Mouse (Mus musculus): ENCODE data around the gene Ccdc60. TPM values are rescaled to one million over a fixed set of nuclear protein-coding genes. Genes with fewer than 3 reads are reported as not detected.

The Ccdc60 gene
- polyA plus RNA-seq, 1 experiment from 2014 or later, result 2.7 TPM

DNA sequence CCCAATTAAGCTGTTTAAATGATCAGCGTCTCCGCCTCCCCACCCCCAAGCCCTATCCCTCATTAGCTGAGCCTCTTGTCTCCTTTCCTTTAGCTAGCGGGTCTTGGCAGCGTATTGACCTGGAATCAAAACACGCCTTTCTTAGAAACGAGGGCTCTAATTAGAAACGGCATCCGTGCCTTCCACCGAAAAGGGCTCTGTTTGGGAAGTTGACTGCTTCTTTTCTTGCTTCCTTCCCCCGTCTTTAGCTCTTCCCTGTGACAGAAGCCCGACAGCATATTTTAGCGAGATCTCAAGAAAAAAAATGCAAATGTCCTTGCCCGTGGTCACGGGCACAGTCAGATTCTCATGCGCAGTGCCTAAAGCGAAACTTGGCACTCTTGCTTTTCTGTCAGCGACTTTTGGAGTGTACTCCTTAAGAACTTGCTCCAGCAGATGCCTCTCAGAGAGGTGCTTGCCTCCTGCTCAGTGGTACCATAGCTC is 10.3 kb downstream of the Ccdc60 start:
- ATAC-seq (ENCODE audit: insufficient read depth, low FRiP score), result no peak
- H3K9me3 ChIP-seq (replicated peaks; ENCODE audit: control insufficient read depth, low read length), result no peaks in the 10 kb centered on the region; the same call in 1 of the 2 replicates
- H3K27me3 ChIP-seq (ENCODE audit: control insufficient read depth, insufficient read depth, low read length), result no peaks in the 10 kb centered on the region
- H3K4me3 ChIP-seq (replicated peaks; ENCODE audit: low read length), result no peak overlapping the region
- no peak overlapping the region for H3K4me2 ChIP-seq (ENCODE audit: low read depth, low read length)
- peaks cover 3% of the 10 kb centered on the region; the same call in 1 of the 2 replicates for H3K4me1 ChIP-seq (ENCODE audit: control insufficient read depth, insufficient read depth, low read length)
- 89% methylated on average over 17 of the region's 17 CpGs for WGBS
- H3K27ac ChIP-seq (ENCODE audit: low read length), result no peak overlapping the region
- no peaks in the 10 kb centered on the region for H3K36me3 ChIP-seq (ENCODE audit: control insufficient read depth, insufficient read depth, low read length)
- H3K9ac ChIP-seq (ENCODE audit: low read length), result no peak overlapping the region

DNA sequence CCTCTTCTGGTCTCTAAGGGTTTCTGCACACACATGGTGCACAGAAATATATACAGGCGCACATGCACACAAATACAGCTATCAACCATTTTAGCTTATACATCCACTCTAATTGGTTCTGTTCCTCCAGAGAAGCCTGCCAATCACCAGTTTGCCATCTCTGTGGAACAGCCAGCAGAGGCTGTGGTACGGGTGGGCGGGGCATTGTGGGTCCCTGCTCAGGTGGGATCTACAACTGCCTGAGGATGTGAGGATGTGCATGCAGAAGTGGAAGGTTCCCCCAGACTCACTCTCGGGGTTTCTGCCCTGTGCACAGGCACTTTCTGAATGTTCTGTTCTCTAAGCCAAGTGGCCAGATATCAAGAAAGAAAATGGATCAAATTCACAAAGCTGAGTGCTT is 10.8 kb downstream of the Ccdc60 start:
- no peak for ATAC-seq (ENCODE audit: insufficient read depth, low FRiP score)
- Histone ChIP-seq H3K27ac (ENCODE audit: low read length) (no peak overlapping the region), H3K9me3 (replicated peaks; ENCODE audit: control insufficient read depth, low read length) (no peaks in the 10 kb centered on the region; the same call in 1 of the 2 replicates), H3K4me1 (ENCODE audit: control insufficient read depth, insufficient read depth, low read length) (peaks cover 3% of the 10 kb centered on the region; the same call in 1 of the 2 replicates), H3K9ac (ENCODE audit: low read length) (no peak overlapping the region), H3K4me2 (ENCODE audit: low read depth, low read length) (no peak overlapping the region), H3K36me3 (ENCODE audit: control insufficient read depth, insufficient read depth, low read length) (no peaks in the 10 kb centered on the region), H3K4me3 (replicated peaks; ENCODE audit: low read length) (no peak overlapping the region), H3K27me3 (ENCODE audit: control insufficient read depth, insufficient read depth, low read length) (no peaks in the 10 kb centered on the region)
- 94% methylated on average over 4 of the region's 4 CpGs for WGBS

DNA sequence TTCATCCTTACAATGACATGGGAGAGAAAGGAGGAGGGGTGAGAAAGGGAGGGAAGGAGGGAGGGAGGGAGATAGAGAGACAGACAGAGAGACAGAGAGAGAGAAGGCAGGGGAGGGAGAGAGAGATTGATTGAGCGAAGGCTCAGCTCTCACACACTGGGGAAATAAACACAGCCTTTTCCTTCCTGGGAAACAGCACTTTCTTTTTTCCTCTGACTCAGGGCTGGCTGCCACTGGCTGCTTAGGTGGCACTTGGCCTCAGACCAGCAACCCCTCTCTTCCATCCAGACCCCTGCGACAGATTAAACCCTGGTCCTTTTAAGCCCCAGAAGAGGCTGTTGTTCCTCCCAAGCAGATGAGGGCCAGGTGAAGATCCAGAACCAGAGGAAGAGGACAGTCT is 14.0 kb downstream of the Ccdc60 start:
- H3K9ac ChIP-seq (ENCODE audit: low read length), result no peak overlapping the region
- 56% methylated on average over 2 of the region's 2 CpGs for WGBS
- H3K36me3 ChIP-seq (ENCODE audit: control insufficient read depth, insufficient read depth, low read length), result no peaks in the 10 kb centered on the region
- no peaks in the 10 kb centered on the region for H3K27me3 ChIP-seq (ENCODE audit: control insufficient read depth, insufficient read depth, low read length)
- H3K9me3 ChIP-seq (replicated peaks; ENCODE audit: control insufficient read depth, low read length), result no peaks in the 10 kb centered on the region; the same call in 1 of the 2 replicates
- peaks cover 3% of the 10 kb centered on the region; the same call in 1 of the 2 replicates for H3K4me1 ChIP-seq (ENCODE audit: control insufficient read depth, insufficient read depth, low read length)
- H3K4me2 ChIP-seq (ENCODE audit: low read depth, low read length), result no peak overlapping the region
- no peak overlapping the region for H3K4me3 ChIP-seq (replicated peaks; ENCODE audit: low read length)
- no peak for ATAC-seq (ENCODE audit: insufficient read depth, low FRiP score)
- H3K27ac ChIP-seq (ENCODE audit: low read length), result no peak overlapping the region

DNA sequence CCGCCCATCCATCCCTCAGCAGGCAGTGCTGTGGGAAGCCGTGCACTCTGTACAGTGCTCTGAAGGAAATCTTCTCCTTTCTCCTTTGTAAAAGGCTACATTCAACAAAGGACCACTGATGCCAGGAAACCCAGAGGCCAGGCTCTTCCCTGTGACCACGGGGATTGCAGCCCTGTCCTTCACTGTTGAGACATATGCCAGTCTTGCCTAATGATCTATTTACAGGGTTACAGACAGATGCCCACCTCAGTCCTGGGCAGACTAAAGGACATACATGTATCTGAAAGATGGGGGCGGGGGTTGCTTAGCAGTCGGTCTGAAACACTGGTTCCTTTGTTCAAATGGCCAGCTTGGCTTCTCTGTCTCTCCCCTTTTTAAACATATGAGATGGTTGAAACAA is 14.4 kb downstream of the Ccdc60 start:
- H3K4me3 ChIP-seq (replicated peaks; ENCODE audit: low read length), result no peak overlapping the region
- H3K4me2 ChIP-seq (ENCODE audit: low read depth, low read length), result no peak overlapping the region
- 51% methylated on average over 5 of the region's 5 CpGs for WGBS
- H3K27me3 ChIP-seq (ENCODE audit: control insufficient read depth, insufficient read depth, low read length), result no peaks in the 10 kb centered on the region
- H3K9ac ChIP-seq (ENCODE audit: low read length), result no peak overlapping the region
- peaks cover 3% of the 10 kb centered on the region; the same call in 1 of the 2 replicates for H3K4me1 ChIP-seq (ENCODE audit: control insufficient read depth, insufficient read depth, low read length)
- peak overlapping the region; percentile 55; the same call in 1 of the 2 replicates for H3K27ac ChIP-seq (ENCODE audit: low read length)
- no peaks in the 10 kb centered on the region for H3K36me3 ChIP-seq (ENCODE audit: control insufficient read depth, insufficient read depth, low read length)
- H3K9me3 ChIP-seq (replicated peaks; ENCODE audit: control insufficient read depth, low read length), result no peaks in the 10 kb centered on the region; the same call in 1 of the 2 replicates
- no peak for ATAC-seq (ENCODE audit: insufficient read depth, low FRiP score)

DNA sequence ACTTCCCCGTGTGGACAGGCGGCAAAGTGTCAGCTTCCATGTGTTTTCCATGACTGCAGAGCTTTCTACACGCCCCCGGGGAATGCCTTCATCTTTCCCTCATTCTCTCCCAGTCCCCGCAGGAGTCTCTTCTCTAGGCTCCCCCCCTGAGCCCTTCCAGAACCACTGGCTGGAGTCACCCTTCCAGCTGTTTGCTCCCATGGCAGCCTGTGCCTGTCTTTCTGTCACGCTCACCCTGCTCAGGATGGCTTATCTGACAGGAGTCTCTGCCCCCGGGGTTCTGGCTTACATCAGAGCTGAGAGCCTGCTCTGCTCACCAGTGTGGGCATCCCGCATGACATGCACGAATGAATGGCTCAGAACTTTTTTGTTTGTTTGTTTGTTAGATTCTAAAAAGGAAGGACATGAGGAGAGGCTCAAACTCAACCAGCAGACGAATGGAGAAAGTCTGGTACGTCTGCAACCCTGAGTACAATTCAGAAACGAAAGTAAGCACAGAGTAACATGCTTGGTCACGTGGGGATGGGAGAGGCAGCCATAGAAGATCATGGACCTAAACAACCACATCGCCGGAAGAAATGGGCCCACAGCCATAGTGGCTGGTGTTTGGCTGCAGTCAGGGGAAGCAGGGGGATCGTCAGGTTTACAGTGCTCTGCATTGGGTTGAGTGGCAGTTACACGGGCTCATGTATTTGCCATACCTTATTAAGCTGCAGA is 17.1 kb downstream of the Ccdc60 start:
- peak overlapping the region; percentile 63; the same call in 1 of the 2 replicates for H3K27ac ChIP-seq (ENCODE audit: low read length)
- no peaks in the 10 kb centered on the region for H3K27me3 ChIP-seq (ENCODE audit: control insufficient read depth, insufficient read depth, low read length)
- H3K9ac ChIP-seq (ENCODE audit: low read length), result peak overlapping the region; percentile 56
- WGBS, result 46% methylated on average over 17 of the region's 17 CpGs
- peak overlapping the region; percentile 24; the same call in 1 of the 2 replicates for H3K4me3 ChIP-seq (replicated peaks; ENCODE audit: low read length)
- H3K9me3 ChIP-seq (replicated peaks; ENCODE audit: control insufficient read depth, low read length), result no peaks in the 10 kb centered on the region
- peak overlapping the region; percentile 37 for H3K4me2 ChIP-seq (ENCODE audit: low read depth, low read length)
- no peaks in the 10 kb centered on the region for H3K36me3 ChIP-seq (ENCODE audit: control insufficient read depth, insufficient read depth, low read length)
- H3K4me1 ChIP-seq (ENCODE audit: control insufficient read depth, insufficient read depth, low read length), result peaks cover 3% of the 10 kb centered on the region; the same call in 1 of the 2 replicates
- ATAC-seq (ENCODE audit: insufficient read depth, low FRiP score), result peak; percentile 7; the same call in 1 of the 2 replicates

DNA sequence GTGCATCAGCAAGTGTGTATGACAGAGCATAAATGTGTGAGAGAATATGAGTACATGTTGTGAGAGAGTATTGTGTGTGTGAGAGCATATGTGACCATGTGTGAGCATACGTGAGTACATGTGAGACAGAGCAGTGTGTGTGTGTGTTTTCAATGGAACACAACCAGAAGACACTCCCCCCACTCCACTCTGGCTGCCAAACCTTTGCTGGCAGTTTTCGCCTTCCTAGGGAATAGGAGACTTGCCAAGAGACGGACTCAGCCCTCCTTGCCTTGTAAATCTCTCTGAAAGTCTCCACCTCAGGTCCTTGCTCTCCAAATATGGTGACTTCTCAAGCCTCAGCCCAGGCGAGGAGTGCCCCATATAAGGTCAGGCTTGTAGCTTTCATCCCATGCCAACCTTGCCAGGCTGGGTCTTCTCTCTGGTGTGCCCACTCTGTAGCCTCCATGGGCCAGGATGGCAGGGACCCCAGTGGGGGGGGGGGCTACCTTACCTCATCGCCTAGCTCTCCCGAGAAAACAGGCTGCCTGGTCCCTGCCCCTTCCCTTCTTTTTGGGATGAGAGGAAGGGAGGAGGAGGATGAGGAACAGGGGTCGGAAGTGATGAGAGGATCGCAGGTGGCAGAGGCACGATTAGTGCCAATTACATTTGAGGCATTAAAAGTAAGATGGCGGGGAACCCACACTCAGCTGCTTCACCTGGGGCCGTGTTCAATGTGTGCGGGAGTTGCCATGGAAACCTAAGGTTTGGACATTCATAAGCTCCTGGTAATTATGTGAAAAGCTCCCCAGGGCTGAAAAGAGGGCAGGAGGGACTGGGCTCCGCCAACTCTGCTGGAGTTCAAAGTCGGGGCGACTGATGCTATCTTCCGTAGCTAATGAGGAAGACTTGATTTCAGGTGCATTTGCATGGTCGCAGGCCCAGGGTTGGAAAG is 19.3 kb downstream of the Ccdc60 start:
- peak; percentile 75 for ATAC-seq (ENCODE audit: insufficient read depth, low FRiP score)
- H3K4me3 ChIP-seq (replicated peaks; ENCODE audit: low read length), result no peak overlapping the region
- H3K27ac ChIP-seq (ENCODE audit: low read length), result peak overlapping the region; percentile 44; the same call in 1 of the 2 replicates
- H3K36me3 ChIP-seq (ENCODE audit: control insufficient read depth, insufficient read depth, low read length), result no peaks in the 10 kb centered on the region
- WGBS, result 77% methylated on average over 17 of the region's 17 CpGs
- H3K4me2 ChIP-seq (ENCODE audit: low read depth, low read length), result no peak overlapping the region
- H3K9ac ChIP-seq (ENCODE audit: low read length), result no peak overlapping the region
- no peaks in the 10 kb centered on the region for H3K9me3 ChIP-seq (replicated peaks; ENCODE audit: control insufficient read depth, low read length)
- H3K4me1 ChIP-seq (ENCODE audit: control insufficient read depth, insufficient read depth, low read length), result peaks cover 3% of the 10 kb centered on the region; the same call in 1 of the 2 replicates
- H3K27me3 ChIP-seq (ENCODE audit: control insufficient read depth, insufficient read depth, low read length), result no peaks in the 10 kb centered on the region

DNA sequence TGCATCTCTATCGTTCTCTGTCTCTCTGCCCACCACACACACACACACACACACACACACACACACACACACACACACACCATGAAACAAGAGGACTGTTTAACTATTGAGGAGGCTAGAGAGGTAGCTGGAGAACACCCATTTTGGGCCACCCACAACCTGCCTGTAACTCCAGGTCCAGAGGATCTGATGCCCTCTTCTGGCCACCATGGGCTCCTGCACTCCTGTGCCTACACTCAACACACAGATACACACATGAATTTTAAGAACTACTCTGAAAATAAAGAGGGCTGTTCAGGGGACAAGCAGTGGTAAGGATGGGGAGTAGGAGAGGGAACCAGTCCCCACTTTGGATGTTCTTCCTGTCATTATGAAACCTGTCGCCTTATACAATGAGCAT is 26.1 kb downstream of the Ccdc60 start:
- H3K9ac ChIP-seq (ENCODE audit: low read length), result no peak overlapping the region
- ATAC-seq (ENCODE audit: insufficient read depth, low FRiP score), result no peak
- no peak overlapping the region for H3K4me2 ChIP-seq (ENCODE audit: low read depth, low read length)
- no peaks in the 10 kb centered on the region; the same call in 1 of the 2 replicates for H3K9me3 ChIP-seq (replicated peaks; ENCODE audit: control insufficient read depth, low read length)
- no peak overlapping the region for H3K27ac ChIP-seq (ENCODE audit: low read length)
- H3K4me1 ChIP-seq (ENCODE audit: control insufficient read depth, insufficient read depth, low read length), result no peaks in the 10 kb centered on the region
- no peaks in the 10 kb centered on the region for H3K36me3 ChIP-seq (ENCODE audit: control insufficient read depth, insufficient read depth, low read length)
- H3K27me3 ChIP-seq (ENCODE audit: control insufficient read depth, insufficient read depth, low read length), result no peaks in the 10 kb centered on the region
- no peak overlapping the region for H3K4me3 ChIP-seq (replicated peaks; ENCODE audit: low read length)
- WGBS, result 90% methylated on average over 2 of the region's 2 CpGs

DNA sequence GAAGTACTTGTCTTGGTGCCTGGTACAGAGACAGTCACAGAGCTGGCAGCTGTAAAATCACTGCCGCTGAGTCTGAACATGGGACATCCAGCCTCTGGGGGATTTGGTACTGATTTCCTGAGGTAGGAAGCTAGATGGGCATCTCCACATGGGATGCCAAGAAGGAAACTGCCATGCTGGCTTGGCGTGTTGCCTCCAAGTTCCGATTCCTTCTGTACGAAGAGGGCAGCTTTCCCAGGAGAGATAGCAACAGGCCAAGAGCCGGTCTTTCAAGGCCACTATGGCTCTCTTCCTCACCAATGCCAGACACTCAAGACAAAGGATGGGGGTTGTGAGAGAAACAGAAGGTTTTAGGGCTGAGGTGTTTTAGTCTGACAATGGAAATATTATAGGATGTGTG is 26.8 kb downstream of the Ccdc60 start:
- Histone ChIP-seq H3K4me3 (replicated peaks; ENCODE audit: low read length) (no peak overlapping the region), H3K27me3 (ENCODE audit: control insufficient read depth, insufficient read depth, low read length) (no peaks in the 10 kb centered on the region), H3K9ac (ENCODE audit: low read length) (no peak overlapping the region), H3K36me3 (ENCODE audit: control insufficient read depth, insufficient read depth, low read length) (no peaks in the 10 kb centered on the region), H3K4me2 (ENCODE audit: low read depth, low read length) (no peak overlapping the region), H3K27ac (ENCODE audit: low read length) (no peak overlapping the region), H3K9me3 (replicated peaks; ENCODE audit: control insufficient read depth, low read length) (no peaks in the 10 kb centered on the region; the same call in 1 of the 2 replicates), H3K4me1 (ENCODE audit: control insufficient read depth, insufficient read depth, low read length) (no peaks in the 10 kb centered on the region)
- WGBS, result 91% methylated on average over 5 of the region's 5 CpGs
- ATAC-seq (ENCODE audit: insufficient read depth, low FRiP score), result no peak

Measured in stomach, embryonic 16.5 days (tissue).